Mouse (Mus musculus) urinary bladder, postnatal 36 days (tissue): ENCODE data around the gene Rpl37.
A peak's percentile ranks its signal among the peaks of the same experiment; 100 is the strongest.

Experiments used
- DNase-seq, 2 experiments: peaks; one replicate each; pipeline ENCODE4 v3.0.0; 2022; ENCODE audit warnings: low spot score in 2 of 2, mixed read lengths in 1 of 2

Rpl37 gene

GRCm38 (mm10) chr15:5116270-5117030, at the start of gene Rpl37:
Gene Rpl37, plus strand, starts transcription at chr15:5116645.
- DNase-seq: peak; percentile 97 to 99

- DNase-seq: peak; percentile 32 to 46
These were observed 47.5 kb upstream of the Rpl37 start for GRCm38 (mm10) chr15:5068801-5069518.

GRCm38 (mm10) chr15:5081235-5081634, 35.2 kb upstream of the Rpl37 start:
- no peak for DNase-seq

GRCm38 (mm10) chr15:5086162-5086561, 30.3 kb upstream of the Rpl37 start:
- DNase-seq: no peak

- DNase-seq: no peak
These were observed 27.4 kb upstream of the Rpl37 start for GRCm38 (mm10) chr15:5088850-5089608.

GRCm38 (mm10) chr15:5090131-5090530, 26.3 kb upstream of the Rpl37 start:
- DNase-seq: no peak

GRCm38 (mm10) chr15:5095534-5096301, 20.7 kb upstream of the Rpl37 start:
- DNase-seq: no peak

- DNase-seq: no peak
These were observed 19.1 kb upstream of the Rpl37 start for GRCm38 (mm10) chr15:5097376-5097775.

- no peak for DNase-seq
These were observed 14.1 kb upstream of the Rpl37 start for GRCm38 (mm10) chr15:5102312-5102711.

GRCm38 (mm10) chr15:5105891-5106290, 10.6 kb upstream of the Rpl37 start:
- DNase-seq: no peak

- DNase-seq: no peak
These were observed 10.2 kb upstream of the Rpl37 start for GRCm38 (mm10) chr15:5106293-5106692.

- DNase-seq: peak in 1 of 2 experiments; percentile 8
These were observed 8.5 kb upstream of the Rpl37 start, which contains the start of gene Card6 for GRCm38 (mm10) chr15:5107686-5108654. Gene Card6, minus strand, starts transcription at chr15:5108539.

GRCm38 (mm10) chr15:5108655-5109040, 7.8 kb upstream of the Rpl37 start:
- no peak for DNase-seq

- no peak for DNase-seq
These were observed 3.8 kb upstream of the Rpl37 start for GRCm38 (mm10) chr15:5112651-5113050.

- no peak for DNase-seq
These were observed 1.3 kb upstream of the Rpl37 start for GRCm38 (mm10) chr15:5115173-5115572.

GRCm38 (mm10) chr15:5117031-5117601, 671 bp downstream of the Rpl37 start:
- no peak for DNase-seq

- DNase-seq: no peak
These were observed 2.2 kb downstream of the Rpl37 start for GRCm38 (mm10) chr15:5118626-5119025.

- no peak for DNase-seq
These were observed 2.7 kb downstream of the Rpl37 start for GRCm38 (mm10) chr15:5119192-5119591.

GRCm38 (mm10) chr15:5119707-5120106, 3.3 kb downstream of the Rpl37 start:
- no peak for DNase-seq
